Mouse (Mus musculus) left cerebral cortex, postnatal 36 days (tissue): ENCODE measurements around the gene Ap4s1. TPM values are rescaled to one million over a fixed set of nuclear protein-coding genes. Genes with fewer than 3 reads are reported as not detected.
"Not testable (repeated sequence)": the region's sequence is repeated elsewhere in the genome, so short reads cannot be mapped to it uniquely, and the experiment has no call there.

ENCODE experiments used
- DNase-seq, 2 experiments: peaks; one replicate each; pipeline ENCODE4 v3.0.0; 2021 to 2022; ENCODE audit warnings: low spot score in 2 of 2, mixed read lengths in 1 of 2
- intact Hi-C: fragments of 180-260 bp; cut with DNase I; formaldehyde crosslinking; loops from one replicate; pipeline ENCODE4 v1.15.1; 2025
- total RNA-seq, 2 experiments: library from RNA; stranded (reverse); gene quantifications; 2 replicates each; pipeline ENCODE4 v1.2.3; 2021

The Ap4s1 gene
- 10 to 100 TPM; 56.2 to 56.7 TPM for total RNA-seq

DNA sequence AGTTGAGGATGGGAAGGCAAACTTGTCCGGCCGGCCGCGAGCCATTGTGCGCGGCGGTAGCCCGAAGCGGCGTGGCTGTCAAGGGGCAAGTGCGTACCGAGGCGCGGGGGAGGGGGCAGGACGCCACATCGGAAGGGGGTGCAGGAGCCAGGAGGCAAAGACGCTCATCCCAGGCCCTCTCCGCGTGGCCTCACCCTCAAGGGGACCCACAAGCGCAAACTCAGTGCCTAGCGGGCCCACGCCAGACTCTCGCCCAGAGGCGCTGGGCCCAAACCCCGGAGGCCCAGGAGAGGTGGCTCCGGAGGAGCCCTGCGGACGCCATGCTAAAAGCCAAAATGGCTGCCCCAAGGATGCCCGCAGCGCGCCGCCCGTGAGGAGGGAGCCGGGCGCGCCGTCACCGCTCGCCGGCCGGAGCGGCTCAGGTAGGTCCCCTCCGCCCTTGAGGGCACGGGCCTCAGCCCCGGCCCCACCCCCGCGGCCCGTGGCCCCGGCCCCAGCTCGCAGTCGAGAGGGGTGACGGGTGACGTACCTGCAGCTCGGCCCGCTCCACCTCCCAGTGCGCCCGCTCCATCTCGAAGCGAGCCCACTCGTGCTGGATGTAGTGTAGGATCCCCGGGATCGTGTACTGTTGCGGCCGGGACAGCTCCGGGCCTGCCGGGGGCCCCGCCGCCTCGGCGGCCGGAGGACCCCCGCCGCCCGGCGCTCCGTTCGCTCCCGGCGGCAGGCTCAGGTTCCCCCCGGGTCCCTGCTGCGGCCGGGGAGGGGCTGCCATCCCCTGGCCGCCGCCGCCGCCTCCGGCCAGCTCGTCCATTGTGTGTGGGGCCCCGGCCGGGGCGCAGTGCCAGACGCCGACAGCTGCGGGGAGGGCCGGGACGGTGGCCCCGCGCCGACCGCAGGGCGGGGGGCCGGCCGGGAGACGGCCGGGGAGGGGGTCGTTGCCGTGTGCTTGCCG lies at the start of gene Ap4s1:
Ap4s1 (plus strand) TSS at position 141 of the 952 bp plus-strand sequence.
- intact Hi-C loops: loop anchor here (5.0 kb wide), 1 partner anchor 46 kb away; no protein-coding TSS in a partner anchor

DNA sequence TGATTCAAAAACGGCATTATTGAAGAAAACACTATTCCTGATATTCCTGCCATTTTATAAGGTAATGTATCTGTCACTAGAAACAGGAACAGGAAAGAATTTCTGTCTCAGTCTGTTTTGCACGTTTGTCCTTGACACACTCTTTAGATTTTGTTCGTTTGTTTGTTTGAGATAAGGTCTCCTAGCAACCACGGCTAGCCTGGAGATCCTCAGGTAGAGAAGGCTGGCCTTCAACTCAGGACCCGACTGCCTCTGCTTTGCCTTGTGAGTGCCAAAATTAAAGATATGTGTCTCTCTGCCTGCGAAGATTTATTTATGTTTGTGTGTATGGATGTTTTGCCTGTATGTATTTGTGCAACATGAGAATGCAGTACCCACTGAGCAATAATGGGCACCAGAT lies 49.0 kb upstream of the Ap4s1 start:
- intact Hi-C loops: no loop called here

More for the DNA sequence above, at the start of gene Ap4s1:
- peak; percentile 78 to 83 for DNase-seq

DNA sequence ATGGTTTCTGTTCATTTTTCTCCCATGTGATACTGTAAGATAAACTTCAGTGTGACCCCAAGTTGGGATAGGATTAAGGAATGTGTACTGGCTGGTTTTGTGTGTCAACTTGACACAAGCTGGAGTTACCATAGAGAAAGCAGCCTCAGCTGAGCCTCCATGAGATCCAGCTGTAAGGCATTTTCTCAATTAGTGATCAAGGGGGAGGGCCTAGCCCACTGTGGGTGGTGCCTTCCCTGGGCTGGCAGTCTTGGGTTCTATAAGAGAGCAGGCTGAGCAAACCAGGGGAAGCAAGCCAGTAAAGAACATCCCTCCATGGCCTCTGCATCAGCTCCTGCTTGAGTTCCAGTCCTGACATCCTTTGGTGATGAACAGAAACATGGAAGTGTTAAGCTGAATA lies 41.4 kb upstream of the Ap4s1 start:
- DNase-seq: not testable (repeated sequence)
- intact Hi-C loops: loop anchor here (5.0 kb wide), 1 partner anchor 103 kb away; no protein-coding TSS in a partner anchor

More for the DNA sequence above, 49.0 kb upstream of the Ap4s1 start:
- DNase-seq: no peak

DNA sequence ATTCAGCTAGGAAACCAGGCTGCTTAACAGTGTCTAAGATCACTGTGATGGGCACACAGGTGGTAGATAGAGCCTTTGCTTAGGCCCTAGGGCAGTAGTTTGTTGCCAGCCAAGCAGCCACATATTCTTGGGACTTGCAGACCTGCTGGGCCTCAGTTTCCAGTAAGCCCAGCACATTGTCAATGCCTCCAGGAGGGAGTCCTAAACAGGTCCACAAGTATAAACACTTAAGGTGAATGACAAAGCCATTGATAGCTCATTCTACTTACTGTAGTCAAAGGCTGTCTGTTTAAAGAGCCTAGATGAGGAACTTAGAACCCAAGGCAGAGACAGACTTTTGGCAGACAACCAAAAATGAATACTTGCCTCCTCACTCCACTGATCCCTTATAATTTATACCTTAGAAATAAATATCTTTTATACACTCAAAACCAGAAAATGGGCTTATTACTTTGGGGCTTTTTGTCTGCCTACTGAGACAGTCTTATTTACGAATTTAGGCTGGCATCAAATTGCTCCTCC lies 34.8 kb upstream of the Ap4s1 start:
- no peak for DNase-seq
- intact Hi-C loops: no loop called here

DNA sequence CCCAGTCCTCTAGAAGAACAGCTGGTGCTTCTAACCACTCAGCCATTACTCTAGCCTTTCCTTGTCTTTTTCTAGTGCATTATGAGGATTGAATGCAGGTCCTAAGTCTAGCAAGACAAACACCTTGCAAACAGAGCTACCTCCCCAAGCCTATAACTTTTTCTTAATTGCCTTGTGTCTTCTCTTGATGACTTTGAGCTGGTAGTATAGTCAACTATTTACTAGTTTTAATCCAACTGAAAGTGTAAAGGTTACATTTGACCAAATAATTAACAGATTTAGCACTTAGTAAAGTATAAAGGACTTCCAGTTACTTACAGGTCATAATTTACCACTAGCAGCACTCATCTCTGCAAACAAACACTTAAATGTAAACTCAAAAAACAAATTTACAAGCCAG lies 27.8 kb upstream of the Ap4s1 start:
- intact Hi-C loops: no loop called here
- DNase-seq: no peak

DNA sequence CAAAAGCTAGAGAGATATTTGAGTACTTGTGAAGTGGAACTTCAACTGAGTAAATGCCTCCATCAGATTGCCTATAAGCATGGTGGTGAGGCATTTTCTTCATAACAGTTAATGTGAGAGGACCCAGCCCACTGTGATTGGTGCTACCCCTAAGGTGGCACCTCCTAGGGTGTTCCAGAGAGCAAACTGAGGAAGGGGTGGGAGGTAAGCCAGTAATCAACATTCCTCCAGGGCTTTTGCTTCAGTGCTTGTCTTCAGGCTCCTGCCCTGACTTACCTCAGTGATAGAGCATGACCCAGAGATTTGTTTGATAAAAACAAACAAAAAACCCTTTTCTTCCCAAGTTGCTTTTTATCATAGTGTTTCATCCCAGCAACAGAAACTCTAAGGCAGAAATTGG lies 26.9 kb upstream of the Ap4s1 start:
- DNase-seq: no peak
- intact Hi-C loops: no loop called here

DNA sequence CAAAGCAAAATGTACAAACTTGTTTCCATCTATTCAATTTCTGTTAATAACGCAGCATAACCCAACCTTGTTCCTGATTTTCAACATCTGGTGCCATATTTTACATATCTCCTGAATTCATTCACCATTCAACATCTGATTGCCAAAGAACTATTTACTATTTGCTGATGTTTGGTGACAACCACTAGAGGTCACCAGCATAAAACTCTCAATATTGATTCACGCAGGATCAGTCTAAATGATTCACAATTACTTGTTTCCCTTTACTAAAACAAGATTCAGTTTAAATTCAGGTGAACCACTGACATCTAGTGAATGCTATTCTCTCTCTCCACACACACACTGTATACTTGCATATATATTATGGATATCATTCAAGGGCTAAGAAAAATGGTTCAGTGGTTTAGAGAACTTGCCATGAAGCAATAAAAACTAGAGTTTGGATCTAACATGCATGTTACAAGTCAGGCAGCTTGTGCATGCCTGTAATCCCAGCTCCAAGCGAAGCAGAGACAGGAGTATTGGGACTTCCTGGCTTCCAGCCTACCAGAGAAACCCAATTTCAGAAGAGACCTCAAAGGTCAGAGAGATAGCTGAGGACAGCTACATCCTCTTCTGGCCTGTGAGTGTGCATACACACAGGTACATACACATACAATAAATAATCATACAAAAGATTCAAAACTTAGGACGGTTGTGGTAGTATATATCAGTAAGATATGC lies 24.0 kb upstream of the Ap4s1 start:
- no peak for DNase-seq
- intact Hi-C loops: no loop called here

DNA sequence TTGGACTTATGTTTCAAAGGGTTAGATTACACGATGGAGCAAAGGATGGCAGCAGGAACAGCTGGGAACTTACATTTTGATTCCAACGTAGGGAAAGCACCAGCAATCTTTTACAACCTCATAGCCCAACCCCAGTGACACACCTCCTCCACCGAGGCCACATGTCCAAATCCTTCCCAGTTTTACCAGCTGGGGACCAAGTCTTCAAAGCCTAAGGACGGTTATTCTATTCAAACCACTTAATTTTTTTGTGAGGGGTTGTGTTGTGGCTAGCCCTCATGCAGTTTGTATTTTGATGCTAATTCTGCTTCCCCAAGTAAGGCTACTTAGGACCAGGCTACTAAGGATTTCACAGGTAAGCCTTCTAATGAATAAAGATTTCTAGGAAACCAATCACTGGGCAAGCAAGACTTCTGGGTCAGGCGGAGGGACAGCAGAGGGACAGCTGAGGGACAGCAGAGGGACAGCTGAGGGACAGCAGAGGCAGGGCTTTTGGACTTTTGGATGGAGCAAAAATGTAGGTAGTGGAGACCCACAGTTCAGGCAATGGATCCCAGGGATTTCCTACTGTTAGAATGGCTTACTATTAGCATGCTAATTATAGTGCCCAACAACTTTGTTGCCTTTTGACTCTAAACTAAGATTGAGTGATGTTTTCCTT lies 19.5 kb upstream of the Ap4s1 start:
- intact Hi-C loops: no loop called here
- DNase-seq: no peak

DNA sequence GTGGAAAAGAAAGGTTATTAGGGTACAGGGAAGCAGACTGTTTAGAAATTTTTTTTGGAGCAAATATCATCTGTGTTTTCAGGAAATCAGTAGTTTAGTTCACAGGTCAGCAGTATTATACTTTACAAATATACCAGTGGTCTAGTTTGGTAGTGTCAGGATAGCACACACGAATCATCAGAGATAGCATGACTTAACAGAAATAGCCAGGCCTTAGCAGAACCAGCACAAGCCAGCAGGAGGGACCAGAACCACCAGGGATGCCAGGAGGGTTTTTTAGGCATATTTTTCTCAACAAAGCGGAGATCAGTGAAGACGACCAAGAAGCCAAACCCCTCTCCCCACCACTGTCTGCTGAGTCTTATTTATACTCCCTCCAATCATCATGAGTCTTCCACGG lies 17.6 kb upstream of the Ap4s1 start:
- intact Hi-C loops: no loop called here
- no peak for DNase-seq

DNA sequence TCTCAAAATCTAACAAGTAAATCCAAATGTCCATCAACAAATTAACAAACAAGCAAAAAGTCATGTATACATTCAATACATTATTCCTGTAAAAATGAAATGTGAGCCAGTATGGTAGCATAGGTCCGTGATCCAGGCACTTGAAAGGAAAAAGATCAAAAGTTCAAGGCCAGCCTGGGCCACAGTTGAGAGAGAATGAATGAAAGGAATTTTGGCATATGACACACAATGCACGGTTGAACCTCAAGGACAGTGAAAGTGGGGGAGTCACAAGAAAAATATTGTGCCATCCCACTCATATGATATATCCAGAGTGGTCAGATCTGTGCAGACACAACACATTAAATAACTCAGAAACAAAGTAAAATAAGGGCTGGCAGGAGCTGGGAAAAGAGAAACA lies 14.4 kb upstream of the Ap4s1 start:
- intact Hi-C loops: no loop called here

DNA sequence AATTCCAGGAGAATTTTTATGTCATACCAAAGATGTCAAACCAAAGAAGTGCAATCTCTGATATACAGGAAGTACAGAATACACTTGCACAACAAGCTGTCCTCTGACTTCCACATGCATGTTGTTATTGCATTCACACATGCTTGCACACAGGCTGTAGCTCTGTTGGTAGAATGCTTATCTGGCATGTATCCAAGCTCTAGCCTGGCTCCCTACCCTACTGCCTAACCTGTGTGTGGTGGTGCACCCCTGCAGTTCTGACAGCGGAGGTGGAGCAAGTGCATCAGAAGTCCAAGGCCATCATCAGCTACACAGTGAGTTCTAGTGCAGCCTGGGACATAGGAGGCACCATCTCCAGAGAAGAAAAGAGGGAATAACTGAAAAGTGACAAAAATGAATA lies 12.0 kb upstream of the Ap4s1 start:
- intact Hi-C loops: no loop called here
- DNase-seq: no peak

More for the DNA sequence above, 14.4 kb upstream of the Ap4s1 start:
- no peak for DNase-seq

DNA sequence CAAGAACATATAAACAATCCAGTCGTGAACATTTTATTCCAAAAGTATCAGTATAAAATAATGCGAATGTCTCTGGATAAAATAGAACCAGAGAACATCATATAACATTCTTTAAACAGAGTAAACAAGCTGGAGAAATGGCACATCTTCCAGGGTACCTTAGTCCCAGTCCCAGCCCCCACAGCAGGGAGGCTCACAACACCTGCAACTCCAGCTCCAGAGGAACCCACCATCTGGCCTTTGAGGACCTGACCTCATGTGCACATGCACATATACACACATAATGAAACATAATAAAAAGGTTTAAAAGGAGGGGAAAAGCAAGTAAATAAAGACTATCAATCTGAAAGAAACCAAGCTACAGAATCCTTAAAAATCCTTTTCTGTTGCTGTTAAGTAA lies 2.3 kb upstream of the Ap4s1 start:
- DNase-seq: no peak
- intact Hi-C loops: no loop called here

DNA sequence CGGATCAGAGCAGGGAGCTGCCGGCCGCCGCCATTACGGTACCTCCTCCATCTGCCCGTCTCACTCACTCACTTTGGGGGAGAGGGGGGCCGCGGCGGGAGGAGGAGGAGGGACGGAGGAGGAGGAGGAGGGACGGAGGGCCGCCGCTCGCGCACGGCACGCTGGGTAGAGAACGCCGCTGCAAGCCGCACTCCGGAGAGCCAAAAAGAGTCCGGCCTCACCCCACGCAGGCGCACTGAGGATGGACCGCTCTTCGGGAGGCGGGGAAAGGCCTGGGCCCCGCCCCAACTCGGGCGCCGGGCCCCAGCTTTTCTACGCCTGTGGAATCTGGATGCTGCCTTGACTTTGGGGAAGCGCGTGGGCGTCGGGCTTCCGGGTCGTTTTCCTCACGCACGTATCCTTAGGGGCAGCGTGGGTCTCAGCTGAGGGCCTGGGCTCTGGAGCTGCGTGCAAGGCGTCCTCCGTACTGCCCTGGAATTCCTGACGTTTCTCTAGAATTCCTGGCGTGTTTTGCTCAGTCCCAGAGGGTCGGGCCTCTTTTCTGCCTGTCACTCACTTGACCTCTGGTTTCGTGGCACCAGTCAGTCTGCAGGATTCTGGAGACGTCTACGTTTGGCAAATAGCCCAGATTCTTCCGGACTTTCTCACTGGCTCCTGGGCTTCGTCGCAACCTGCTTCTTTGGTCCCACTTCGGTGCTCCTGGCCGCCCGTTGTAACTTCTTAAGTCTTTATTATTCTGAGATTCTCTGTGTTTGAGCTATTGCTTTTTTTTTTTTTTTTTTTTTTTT lies 1.2 kb downstream of the Ap4s1 start, which contains the start of gene Strn3:
Strn3 (minus strand) TSS at position 53 of the 788 bp plus-strand sequence.
- intact Hi-C loops: loop anchor here (2.0 to 5.0 kb wide), 2 partner anchors 15 to 45 kb away; no protein-coding TSS in a partner anchor
- DNase-seq: peak; percentile 96 to 97

DNA sequence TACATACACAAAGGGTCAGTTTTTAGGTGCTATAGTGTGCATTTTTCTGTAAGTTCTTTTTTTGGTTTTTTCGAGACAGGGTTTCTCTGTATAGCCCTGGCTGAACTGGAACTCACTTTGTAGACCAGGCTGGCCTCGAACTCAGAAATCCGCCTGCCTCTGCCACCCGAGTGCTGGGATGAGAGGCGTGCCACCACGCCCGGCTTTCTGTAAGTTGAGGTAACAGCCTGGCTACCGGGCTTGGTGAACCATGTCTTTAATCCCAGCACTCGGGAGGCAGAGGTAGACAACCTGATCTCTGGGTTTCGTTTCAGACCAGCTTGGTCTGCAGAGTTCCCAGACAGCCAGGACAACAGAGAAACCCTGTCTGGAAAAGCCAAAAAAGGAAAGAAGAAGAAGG lies 2.0 kb downstream of the Ap4s1 start:
- intact Hi-C loops: loop anchor here (2.0 to 5.0 kb wide), 2 partner anchors 14 to 44 kb away; no protein-coding TSS in a partner anchor
- not testable (repeated sequence) for DNase-seq

DNA sequence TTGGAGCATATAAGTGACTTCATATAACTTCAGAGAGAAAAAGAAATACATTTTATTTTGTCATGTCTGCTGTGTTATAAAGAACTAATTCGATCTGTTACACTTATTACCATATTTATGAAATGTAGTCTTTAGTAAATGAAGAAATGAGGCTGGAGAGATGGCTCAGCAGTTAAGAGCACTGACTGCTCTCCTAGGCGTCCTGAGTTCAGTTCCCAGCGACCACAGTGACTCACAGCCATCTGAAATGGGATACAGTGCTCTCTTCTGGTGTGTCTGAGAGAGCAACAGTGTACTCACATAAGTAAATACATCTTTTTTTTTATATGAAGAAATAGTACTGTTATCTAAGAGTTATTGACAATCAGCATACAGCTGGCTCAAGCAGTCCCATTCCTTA lies 2.6 kb downstream of the Ap4s1 start:
- DNase-seq: no peak
- intact Hi-C loops: loop anchor here (2.0 to 5.0 kb wide), 2 partner anchors 13 to 44 kb away; no protein-coding TSS in a partner anchor

DNA sequence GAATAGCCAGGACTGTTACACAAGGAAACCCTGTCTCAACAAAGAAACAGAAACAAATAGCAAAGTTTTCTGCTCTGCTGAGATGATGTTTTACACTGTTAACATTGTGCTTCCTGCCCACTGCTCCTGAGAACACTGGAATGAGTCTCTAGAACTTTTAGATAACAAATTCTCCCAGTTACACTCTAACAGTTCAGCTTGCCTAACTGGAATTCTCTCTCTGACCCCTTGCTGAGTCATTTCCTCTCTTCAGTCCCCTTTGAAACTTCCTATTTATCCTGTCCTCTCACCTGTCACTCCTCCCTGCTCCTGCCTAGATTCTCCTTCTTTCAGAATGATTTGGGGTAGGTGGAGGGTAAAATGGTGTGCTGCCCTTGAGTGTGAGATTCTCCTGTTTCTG lies 3.3 kb downstream of the Ap4s1 start:
- intact Hi-C loops: loop anchor here (5.0 kb wide), 1 partner anchor 43 kb away; no protein-coding TSS in a partner anchor
- no peak for DNase-seq

DNA sequence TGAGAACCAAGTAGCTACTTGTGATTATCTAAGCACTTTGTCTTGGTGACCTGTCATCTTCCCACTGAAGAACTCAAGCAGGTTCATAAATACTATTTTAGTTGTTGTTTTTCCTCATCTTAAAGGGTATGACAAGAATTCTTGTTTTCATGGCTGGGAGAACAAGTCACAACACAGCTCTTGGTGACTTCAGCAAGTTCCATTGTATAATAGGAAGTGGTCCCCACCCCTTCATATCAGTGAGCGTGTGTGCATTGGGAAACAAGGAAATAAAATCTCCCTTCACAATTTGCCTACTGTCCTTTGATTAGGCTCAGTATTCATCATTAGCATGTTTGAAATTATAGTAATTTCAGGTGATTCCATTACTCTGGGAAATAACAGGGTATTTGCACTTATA lies 4.1 kb downstream of the Ap4s1 start:
- intact Hi-C loops: loop anchor here (5.0 kb wide), 1 partner anchor 42 kb away; no protein-coding TSS in a partner anchor
- DNase-seq: no peak

DNA sequence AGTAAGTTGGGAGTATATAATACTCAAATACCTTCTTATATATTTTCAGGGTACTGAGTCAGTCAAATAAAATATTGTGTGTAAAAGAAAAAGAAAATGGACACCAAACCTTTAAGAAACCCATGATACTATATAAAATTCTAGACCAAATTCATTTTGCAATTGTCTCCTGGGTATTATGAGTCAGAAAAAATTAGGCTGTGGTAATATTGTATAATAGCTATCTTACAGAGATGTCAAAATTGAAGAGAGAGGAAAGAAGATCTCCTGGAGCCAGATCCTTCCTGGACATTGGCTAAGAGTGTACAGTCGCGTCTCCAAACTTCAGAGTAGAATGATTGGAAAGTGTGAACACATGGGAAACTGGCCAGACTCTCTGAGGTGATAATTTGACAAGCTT lies 5.3 kb downstream of the Ap4s1 start:
- no peak for DNase-seq
- intact Hi-C loops: no loop called here
